Mouse (Mus musculus) stomach, embryonic 15.5 days (tissue): ENCODE measurements around the gene Ostf1. TPM values are rescaled to one million over a fixed set of nuclear protein-coding genes. Genes with fewer than 3 reads are reported as not detected.

Source experiments
- ATAC-seq: fragments of 200-750 bp; cut with Nextera tagmentation; 2 replicates; pipeline ENCODE4 v1.8.0; 2017; ENCODE audit warnings: low read depth, moderate number of reproducible peaks, moderate TSS enrichment; ENCODE audit not compliant: insufficient read depth, low FRiP score
- H3K27ac ChIP-seq: fragments of 300-500 bp; sonication (generic); 2 replicates; pipeline ENCODE4 v1.5.1; 2015; ENCODE audit warnings: mild to moderate bottlenecking, inconsistent platforms
- H3K27me3 ChIP-seq: fragments of 300-500 bp; sonication (generic); replicated peaks from 2 replicates; pipeline ENCODE4 v1.6.1; 2015; ENCODE audit warnings: inconsistent platforms
- H3K36me3 ChIP-seq: fragments of 300-500 bp; sonication (generic); 2 replicates; pipeline ENCODE4 v1.6.1; 2015; ENCODE audit warnings: inconsistent platforms
- H3K4me1 ChIP-seq: fragments of 300-500 bp; sonication (generic); 2 replicates; pipeline ENCODE4 v1.6.1; 2015; ENCODE audit warnings: inconsistent platforms
- H3K4me2 ChIP-seq: fragments of 300-500 bp; sonication (generic); 2 replicates; pipeline ENCODE4 v1.6.1; 2015; ENCODE audit warnings: mild to moderate bottlenecking, inconsistent platforms
- H3K4me3 ChIP-seq: fragments of 300-500 bp; sonication (generic); replicated peaks from 2 replicates; pipeline ENCODE4 v1.5.1; 2015; ENCODE audit warnings: inconsistent platforms
- H3K9ac ChIP-seq: fragments of 300-500 bp; sonication (generic); 2 replicates; pipeline ENCODE4 v1.6.1; 2015; ENCODE audit warnings: inconsistent platforms
- H3K9me3 ChIP-seq: fragments of 300-500 bp; sonication (generic); 2 replicates; pipeline ENCODE4 v1.6.1; 2016; ENCODE audit warnings: inconsistent platforms
- WGBS: fragments of 180-500 bp; shearing (Covaris S2); methylation state at CpG from one replicate; pipeline ENCODE4 v1.1.7; 2015; 5-methylcytosine and 5-hydroxymethylcytosine counted together
- polyA plus RNA-seq: library from polyadenylated mRNA; unstranded; fragments of >200 nt; fragmentation: Nextera tagmentation; extraction: Ambion mirVana; gene quantifications from 2 replicates; pipeline ENCODE4 v1.2.1, GENCODE M21; 2015

The Ostf1 gene
- polyA plus RNA-seq, 1 experiment from 2014 or later = 95.9 TPM

DNA sequence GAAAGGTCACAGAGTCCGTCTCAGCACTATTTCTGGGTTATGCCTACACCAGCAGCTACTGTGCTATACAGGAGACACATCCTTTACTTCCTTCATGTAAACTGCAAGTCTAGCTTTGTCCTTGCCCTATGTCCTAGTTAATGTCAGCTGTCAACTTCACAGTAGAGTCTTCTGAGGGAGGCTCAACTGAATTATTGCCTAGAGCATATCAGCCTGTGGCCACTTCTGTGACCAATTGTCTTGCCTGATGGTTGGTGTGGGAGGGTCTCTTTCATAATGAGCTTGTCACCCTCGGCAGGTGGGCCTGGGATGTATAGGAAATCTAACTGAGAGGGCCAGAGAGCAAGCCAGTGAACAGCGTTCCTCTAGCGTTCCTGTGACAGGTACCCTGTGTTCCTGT, 11.8 kb upstream of the Ostf1 start:
- no peak for ATAC-seq
- Histone ChIP-seq H3K4me3 (no peak overlapping the region), H3K9me3 (no peaks in the 10 kb centered on the region), H3K4me1 (no peaks in the 10 kb centered on the region), H3K4me2 (no peak overlapping the region), H3K9ac (no peak overlapping the region), H3K36me3 (no peaks in the 10 kb centered on the region), H3K27ac (no peak overlapping the region), H3K27me3 (no peaks in the 10 kb centered on the region)
- 66% methylated on average over 4 of the region's 4 CpGs for WGBS

GRCm38 (mm10) chr19:18641001-18641400, 9.4 kb upstream of the Ostf1 start:
- 67% methylated on average over 4 of the region's 4 CpGs for WGBS
- Histone ChIP-seq H3K4me1 (no peaks in the 10 kb centered on the region), H3K27ac (no peak overlapping the region), H3K9me3 (no peaks in the 10 kb centered on the region), H3K27me3 (no peaks in the 10 kb centered on the region), H3K4me3 (no peak overlapping the region), H3K36me3 (no peaks in the 10 kb centered on the region), H3K4me2 (no peak overlapping the region), H3K9ac (no peak overlapping the region)
- ATAC-seq = no peak

DNA sequence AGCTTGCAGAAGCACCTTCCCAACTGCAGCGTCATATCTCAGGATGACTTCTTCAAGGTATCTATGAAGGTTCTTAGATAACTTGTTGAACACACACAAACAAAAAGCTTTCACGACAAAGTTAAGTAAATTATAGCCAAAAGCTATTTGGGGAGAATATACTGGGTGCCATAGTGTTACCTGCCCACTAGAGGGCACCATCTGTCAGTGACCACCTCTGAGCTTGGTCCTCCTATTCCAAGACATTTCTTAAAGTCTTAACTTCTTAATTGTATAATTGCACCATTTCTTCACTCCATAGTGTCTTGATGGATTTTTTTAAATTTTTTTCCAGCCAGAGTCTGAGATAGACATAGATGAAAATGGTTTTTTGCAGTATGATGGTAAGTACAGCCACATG, 7.9 kb upstream of the Ostf1 start:
- Histone ChIP-seq H3K4me3 (no peak overlapping the region), H3K4me2 (no peak overlapping the region), H3K9me3 (no peaks in the 10 kb centered on the region), H3K9ac (no peak overlapping the region), H3K27ac (no peak overlapping the region), H3K27me3 (no peaks in the 10 kb centered on the region), H3K36me3 (no peaks in the 10 kb centered on the region), H3K4me1 (no peaks in the 10 kb centered on the region)
- no peak for ATAC-seq
- 30% methylated on average over 2 of the region's 2 CpGs for WGBS

DNA sequence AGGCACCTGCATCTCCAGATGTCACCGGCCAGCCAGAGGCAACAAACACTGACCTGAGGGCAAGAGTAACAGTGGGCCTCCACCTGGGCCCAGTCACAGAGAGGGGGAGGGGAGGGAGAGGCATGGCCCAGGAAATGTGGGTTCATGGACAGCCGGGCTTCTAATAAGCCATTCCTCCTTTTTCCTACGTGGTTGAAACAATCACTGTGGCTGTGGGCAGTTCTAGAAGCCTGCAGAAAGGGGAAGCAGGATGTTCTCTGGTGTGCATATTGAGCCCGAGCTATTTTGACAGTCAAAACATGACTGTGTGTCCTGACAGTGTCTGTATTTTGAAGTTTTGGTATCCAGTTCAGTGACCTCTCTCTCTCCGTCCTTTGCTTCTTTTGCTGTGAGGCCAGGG, 7.3 kb upstream of the Ostf1 start:
- 52% methylated on average over 5 of the region's 5 CpGs for WGBS
- no peak for ATAC-seq
- H3K27ac ChIP-seq = no peak overlapping the region
- H3K4me1 ChIP-seq = no peaks in the 10 kb centered on the region
- H3K9ac ChIP-seq = no peak overlapping the region
- no peak overlapping the region for H3K4me2 ChIP-seq
- H3K9me3 ChIP-seq = no peaks in the 10 kb centered on the region
- no peak overlapping the region for H3K4me3 ChIP-seq
- no peaks in the 10 kb centered on the region for H3K36me3 ChIP-seq
- no peaks in the 10 kb centered on the region for H3K27me3 ChIP-seq

DNA sequence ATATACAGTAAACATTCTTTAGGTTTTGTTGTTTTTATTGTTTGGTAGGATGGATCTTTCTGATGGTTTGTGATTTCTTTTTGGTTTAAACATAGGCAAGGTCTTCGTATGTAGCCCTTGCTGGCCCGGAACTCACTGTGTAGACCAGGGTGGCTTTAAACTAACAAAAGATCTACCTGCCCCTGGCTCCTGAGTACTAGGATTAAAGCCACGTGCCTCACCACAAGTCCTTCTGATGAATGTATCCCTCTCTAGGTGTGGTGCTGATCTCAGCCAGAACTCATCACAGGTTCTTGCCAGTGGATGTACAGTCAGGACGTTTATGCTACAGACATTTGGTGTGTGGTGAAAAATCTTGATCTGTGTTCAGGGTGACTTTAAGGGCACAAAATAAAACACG, 6.3 kb upstream of the Ostf1 start:
- Histone ChIP-seq H3K36me3 (no peaks in the 10 kb centered on the region), H3K4me3 (no peak overlapping the region), H3K9me3 (no peaks in the 10 kb centered on the region), H3K4me2 (no peak overlapping the region), H3K9ac (no peak overlapping the region), H3K4me1 (no peaks in the 10 kb centered on the region), H3K27me3 (no peaks in the 10 kb centered on the region), H3K27ac (no peak overlapping the region)
- WGBS = 81% methylated on average over 5 of the region's 5 CpGs
- ATAC-seq = no peak

DNA sequence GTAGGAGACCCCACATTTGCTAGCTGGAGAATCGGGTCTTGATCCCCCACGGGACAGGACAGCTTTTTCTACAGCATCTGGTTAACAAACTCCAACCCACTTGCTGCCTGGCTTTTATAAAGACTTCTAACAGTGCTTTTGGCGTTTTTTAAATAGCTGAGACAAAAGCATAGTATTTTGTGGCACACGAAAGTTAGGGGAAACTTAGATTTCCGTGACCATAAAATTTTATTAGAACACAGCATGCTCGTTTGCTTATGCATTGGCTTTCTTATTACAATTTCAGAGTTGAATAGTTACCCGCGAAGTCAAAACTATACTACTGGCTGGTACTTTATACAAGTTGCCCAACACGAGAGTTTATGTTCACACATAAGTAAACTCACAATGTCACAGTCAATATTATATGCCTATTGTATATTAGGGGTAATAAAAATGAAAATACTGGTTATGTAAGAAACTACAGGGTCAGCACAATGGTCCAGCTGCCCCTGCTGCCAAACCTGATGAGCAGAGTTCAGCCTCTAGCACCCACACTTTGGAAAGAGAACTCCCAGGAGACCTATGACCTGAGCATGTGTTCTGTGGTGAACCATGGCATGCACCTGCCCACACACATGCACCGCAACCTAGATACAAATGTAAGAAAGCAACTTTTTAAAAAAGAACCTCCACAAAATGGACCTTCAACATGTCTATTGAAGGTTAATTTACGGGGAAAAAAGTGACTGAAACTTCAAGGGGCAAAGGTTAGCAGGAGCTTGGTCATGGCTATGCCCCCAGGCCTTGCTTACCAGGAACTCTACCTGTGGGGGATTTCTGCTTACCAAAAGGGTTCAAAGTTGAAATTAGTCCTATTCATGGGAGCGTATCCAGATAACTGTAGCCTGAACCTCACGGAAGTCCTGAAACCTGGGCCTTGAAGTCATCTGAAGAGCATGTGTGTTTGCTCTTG, 885 bp upstream of the Ostf1 start:
- H3K27me3 ChIP-seq = no peaks in the 10 kb centered on the region

GRCm38 (mm10) chr19:18631161-18631643, 421 bp downstream of the Ostf1 start:
- WGBS = under 1% methylated on average over 39 of the region's 40 CpGs
- ATAC-seq = peak; percentile 65

More for the DNA sequence above, 885 bp upstream of the Ostf1 start:
- peak overlapping the region; percentile 76 for H3K4me2 ChIP-seq
- H3K4me3 ChIP-seq = peak overlapping the region; percentile 95
- 57% methylated on average over 13 of the region's 13 CpGs for WGBS
- H3K9ac ChIP-seq = peak overlapping the region; percentile 29; the same call in 1 of the 2 replicates
- no peaks in the 10 kb centered on the region for H3K9me3 ChIP-seq
- H3K27ac ChIP-seq = no peak overlapping the region
- peaks cover 7% of the 10 kb centered on the region; the same call in 1 of the 2 replicates for H3K4me1 ChIP-seq
- ATAC-seq = no peak
- H3K36me3 ChIP-seq = no peaks in the 10 kb centered on the region

DNA sequence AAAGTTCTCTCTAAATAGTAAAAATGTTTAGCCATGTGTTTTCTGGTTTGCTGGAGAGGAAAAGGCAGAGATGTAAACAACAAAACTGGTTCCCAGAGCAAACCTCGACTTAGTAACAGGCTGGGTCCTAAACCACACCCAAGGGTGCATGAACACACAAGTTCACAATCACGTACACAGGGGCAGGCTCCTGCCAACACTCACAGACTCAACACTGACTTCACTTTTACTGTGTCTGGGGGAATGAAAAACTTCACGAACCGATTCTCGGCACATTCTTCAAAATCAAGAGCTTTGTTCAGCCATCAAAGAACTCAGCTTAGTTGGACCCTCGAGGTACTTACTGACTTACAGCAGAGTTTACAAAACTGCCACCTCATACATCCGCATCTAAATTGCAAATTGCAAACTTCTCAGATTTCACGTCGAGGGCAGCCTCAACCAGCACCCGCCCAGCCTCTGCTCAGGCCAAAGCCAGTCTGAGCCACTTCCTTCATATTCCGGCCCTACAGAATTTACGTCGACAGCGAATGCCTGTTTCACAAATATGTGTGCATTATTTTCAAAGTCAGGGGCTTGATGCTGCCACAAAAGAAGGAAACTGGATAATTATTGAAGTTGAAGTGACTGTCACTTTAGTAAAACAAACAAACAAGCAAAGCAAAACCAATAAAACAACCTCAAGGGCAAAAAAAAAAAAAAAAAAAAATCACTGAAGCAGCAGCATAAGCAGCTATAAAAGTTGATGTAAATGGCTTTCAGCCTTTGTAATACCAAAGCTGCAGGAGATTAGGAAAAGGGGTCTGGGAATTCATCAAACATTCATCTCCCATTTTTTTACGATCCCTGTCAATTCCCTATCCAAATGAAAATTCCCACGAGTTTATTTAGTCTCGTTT, 1.2 kb downstream of the Ostf1 start:
- Histone ChIP-seq H3K4me2 (peak overlapping the region; percentile 76), H3K36me3 (no peaks in the 10 kb centered on the region), H3K4me3 (peak overlapping the region; percentile 95), H3K9me3 (no peaks in the 10 kb centered on the region), H3K9ac (peak overlapping the region; percentile 68), H3K27me3 (no peaks in the 10 kb centered on the region), H3K4me1 (peaks cover 7% of the 10 kb centered on the region; the same call in 1 of the 2 replicates), H3K27ac (peak overlapping the region; percentile 95; the same call in 1 of the 2 replicates)
- no peak for ATAC-seq
- WGBS = 11% methylated on average over 17 of the region's 17 CpGs

More at GRCm38 (mm10) chr19:18631161-18631643, 421 bp downstream of the Ostf1 start:
- Histone ChIP-seq H3K36me3 (no peaks in the 10 kb centered on the region), H3K4me2 (peak overlapping the region; percentile 76), H3K27me3 (no peaks in the 10 kb centered on the region), H3K27ac (peak overlapping the region; percentile 95), H3K9ac (peak overlapping the region; percentile 68), H3K9me3 (no peaks in the 10 kb centered on the region), H3K4me1 (peaks cover 7% of the 10 kb centered on the region; the same call in 1 of the 2 replicates), H3K4me3 (peak overlapping the region; percentile 95)

DNA sequence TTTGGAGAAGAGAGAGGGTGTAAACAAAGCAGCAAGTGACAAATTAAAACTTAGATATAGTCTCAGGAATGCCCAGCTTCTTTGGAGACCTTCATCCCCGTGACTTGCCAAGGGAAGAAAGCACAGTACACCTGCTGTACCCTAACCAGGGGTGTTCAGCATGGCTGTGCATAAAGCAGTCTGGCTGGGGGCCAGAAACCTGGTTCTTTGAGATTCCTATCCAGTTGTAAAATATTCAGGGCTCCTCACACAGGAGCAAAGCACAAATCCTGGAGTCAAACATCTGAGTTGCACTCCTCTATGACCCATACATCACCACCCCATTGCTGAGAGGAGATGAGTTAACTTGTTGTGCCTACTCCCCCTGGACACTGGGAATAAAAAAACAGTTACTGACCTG, 2.0 kb downstream of the Ostf1 start:
- Histone ChIP-seq H3K4me2 (peak overlapping the region; percentile 76; the same call in 1 of the 2 replicates), H3K27ac (no peak overlapping the region), H3K4me1 (peaks cover 7% of the 10 kb centered on the region; the same call in 1 of the 2 replicates), H3K4me3 (no peak overlapping the region), H3K36me3 (no peaks in the 10 kb centered on the region), H3K27me3 (no peaks in the 10 kb centered on the region), H3K9me3 (no peaks in the 10 kb centered on the region), H3K9ac (no peak overlapping the region)
- WGBS = 73% methylated on average over 1 of the region's 1 CpGs
- ATAC-seq = no peak

DNA sequence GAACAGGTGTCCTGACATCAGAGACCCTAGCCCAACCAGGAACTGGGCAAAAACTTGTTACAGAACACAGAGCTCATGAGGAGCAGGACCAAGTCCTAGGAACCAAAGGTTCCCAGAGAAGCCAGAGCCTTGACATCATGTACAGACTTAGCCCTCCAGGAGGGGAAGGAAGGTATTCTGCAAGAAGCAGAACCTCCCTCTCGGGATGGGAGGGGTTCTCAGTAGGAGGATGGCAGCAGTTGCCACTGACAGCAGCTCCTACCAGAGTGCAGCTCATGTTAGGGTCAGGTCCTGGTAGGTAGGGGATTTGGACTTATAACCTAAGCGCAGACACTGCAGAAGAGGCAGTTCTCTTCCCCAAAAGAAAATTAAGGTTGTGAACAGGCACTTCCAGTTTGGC, 7.7 kb downstream of the Ostf1 start:
- no peak overlapping the region for H3K27ac ChIP-seq
- 0 out of 2 replicates have a peak, but pooled peaks cover 3% of the 10 kb centered on the region for H3K4me1 ChIP-seq
- no peak overlapping the region for H3K4me2 ChIP-seq
- no peaks in the 10 kb centered on the region for H3K9me3 ChIP-seq
- WGBS = 73% methylated on average over 2 of the region's 2 CpGs
- no peak overlapping the region for H3K9ac ChIP-seq
- ATAC-seq = no peak
- H3K27me3 ChIP-seq = no peaks in the 10 kb centered on the region
- no peaks in the 10 kb centered on the region for H3K36me3 ChIP-seq
- H3K4me3 ChIP-seq = no peak overlapping the region

GRCm38 (mm10) chr19:18619691-18620090, 11.9 kb downstream of the Ostf1 start:
- Histone ChIP-seq H3K4me3 (no peak overlapping the region), H3K27ac (no peak overlapping the region), H3K27me3 (no peaks in the 10 kb centered on the region), H3K36me3 (no peaks in the 10 kb centered on the region), H3K4me1 (0 out of 2 replicates have a peak, but pooled peaks cover 5% of the 10 kb centered on the region), H3K4me2 (no peak overlapping the region), H3K9me3 (no peaks in the 10 kb centered on the region), H3K9ac (no peak overlapping the region)
- no peak for ATAC-seq
- 81% methylated on average over 1 of the region's 1 CpGs for WGBS
